Mouse (Mus musculus): ENCODE measurements around the gene Gm20422. TPM values are rescaled to one million over a fixed set of nuclear protein-coding genes. Genes with fewer than 3 reads are reported as not detected.

Gm20422 gene
- polyA plus RNA-seq (2015; fragmentation: Nextera tagmentation; extraction: Ambion mirVana): 0.62 TPM in 1 of 2 replicates, not detected in the other

- Histone ChIP-seq H3K4me1 (replicated peaks) (peaks cover 38% of the 10 kb centered on the region), H3K9me3 (replicated peaks) (no peaks in the 10 kb centered on the region), H3K27me3 (no peaks in the 10 kb centered on the region), H3K36me3 (replicated peaks) (peaks cover 12% of the 10 kb centered on the region; the same call in 1 of the 2 replicates), H3K27ac (replicated peaks) (peak within 1 kb of the TSS; percentile 99), H3K9ac (peak within 1 kb of the TSS; percentile 92), H3K4me2 (peak within 1 kb of the TSS; percentile 68), H3K4me3 (replicated peaks) (peak within 1 kb of the TSS; percentile 78)
- peak; percentile 98 for ATAC-seq (ENCODE audit: insufficient read depth)
- under 1% methylated on average over 41 of the region's 41 CpGs for WGBS (ENCODE audit: insufficient replicate concordance)
Observed at GRCm38 (mm10) chr8:69774503-69775148, at the start of gene Gm20422. Gene Gm20422, minus strand, starts transcription at chr8:69774886.

DNA sequence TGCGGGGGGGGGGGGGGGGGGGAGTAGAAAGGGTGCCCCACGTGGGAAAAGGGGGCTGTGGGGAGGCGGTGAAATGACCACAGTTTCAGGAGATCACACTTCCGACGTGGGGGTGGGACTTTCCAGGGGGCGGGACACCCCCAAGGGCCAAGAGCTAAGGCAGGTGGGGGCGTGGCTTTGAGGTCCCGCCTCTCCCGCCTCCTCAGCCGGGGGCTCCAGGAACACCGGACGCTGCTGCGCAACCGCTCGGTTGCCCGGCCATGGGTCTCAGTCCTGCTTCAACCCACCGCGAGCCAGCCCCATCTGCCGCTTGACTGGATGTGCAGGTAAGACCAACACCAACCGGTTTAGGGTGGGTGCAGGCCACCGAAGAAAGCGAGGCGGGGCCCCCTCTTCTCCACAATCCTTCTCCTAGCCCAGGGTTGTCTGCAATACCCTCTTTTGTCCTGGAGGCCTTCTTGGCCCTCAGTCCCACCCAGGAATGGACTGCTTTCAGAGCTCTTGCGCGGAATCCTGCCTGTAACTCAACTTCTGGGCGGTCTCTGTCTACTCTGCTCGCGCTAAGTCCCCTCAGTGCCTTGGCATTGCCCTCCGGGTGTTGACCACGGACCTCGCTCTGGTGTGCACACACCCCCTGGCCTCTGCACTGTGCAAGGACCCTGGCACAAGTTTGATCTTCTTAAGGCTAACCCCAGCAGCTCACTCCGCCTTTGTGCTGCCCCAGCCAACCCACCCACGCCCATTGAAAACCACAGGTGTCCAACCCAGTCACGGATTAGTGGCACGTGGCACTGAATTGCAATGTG, 47.9 kb upstream of the Gm20422 start, which contains the start of gene Lpar2:
Gene Lpar2 (plus strand): TSS at position 44 of the 806 bp plus-strand sequence.
- Histone ChIP-seq H3K36me3 (replicated peaks) (peaks cover 6% of the 10 kb centered on the region), H3K4me3 (replicated peaks) (peak within 1 kb of the TSS; percentile 53), H3K9ac (peak within 1 kb of the TSS; percentile 39; the same call in 1 of the 2 replicates), H3K27me3 (peaks cover 9% of the 10 kb centered on the region; the same call in 1 of the 2 replicates), H3K4me1 (replicated peaks) (peaks cover 13% of the 10 kb centered on the region), H3K27ac (replicated peaks) (no peak within 1 kb of the TSS), H3K9me3 (replicated peaks) (no peaks in the 10 kb centered on the region), H3K4me2 (peak within 1 kb of the TSS; percentile 79)
- 3% methylated on average over 32 of the region's 35 CpGs for WGBS (ENCODE audit: insufficient replicate concordance)
- peak; percentile 63 for ATAC-seq (ENCODE audit: insufficient read depth)

- ATAC-seq (ENCODE audit: insufficient read depth): no peak
- H3K4me2 ChIP-seq: peak overlapping the region; percentile 79
- peaks cover 13% of the 10 kb centered on the region for H3K4me1 ChIP-seq (replicated peaks)
- no peak overlapping the region for H3K27ac ChIP-seq (replicated peaks)
- H3K4me3 ChIP-seq (replicated peaks): peak overlapping the region; percentile 53
- H3K36me3 ChIP-seq (replicated peaks): peaks cover 6% of the 10 kb centered on the region
- peaks cover 9% of the 10 kb centered on the region; the same call in 1 of the 2 replicates for H3K27me3 ChIP-seq
- peak overlapping the region; percentile 39; the same call in 1 of the 2 replicates for H3K9ac ChIP-seq
- H3K9me3 ChIP-seq (replicated peaks): no peaks in the 10 kb centered on the region
- under 1% methylated on average over 20 of the region's 22 CpGs for WGBS (ENCODE audit: insufficient replicate concordance)
Observed at GRCm38 (mm10) chr8:69821971-69822385, 47.3 kb upstream of the Gm20422 start.

DNA sequence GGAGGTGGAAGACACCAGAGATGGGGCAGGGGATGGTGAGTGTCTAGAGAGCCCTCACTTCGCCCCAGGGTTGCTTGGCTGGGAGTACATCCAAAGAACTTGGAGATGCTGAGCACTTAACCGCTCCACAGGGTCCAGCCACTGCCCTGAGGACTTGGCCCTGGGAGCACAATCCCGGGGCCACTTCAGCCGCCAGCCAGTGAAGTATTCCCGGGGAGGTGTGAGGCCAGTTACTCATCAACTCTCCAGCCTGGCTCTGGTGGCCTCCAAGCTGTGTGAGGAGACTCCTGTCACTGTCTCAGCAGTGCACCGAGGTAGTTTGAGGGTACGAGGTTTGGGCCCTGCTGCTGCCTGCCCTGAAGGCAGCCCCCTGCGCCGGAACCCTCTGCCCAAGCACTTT, 45.8 kb upstream of the Gm20422 start:
- peaks cover 9% of the 10 kb centered on the region; the same call in 1 of the 2 replicates for H3K27me3 ChIP-seq
- no peaks in the 10 kb centered on the region for H3K9me3 ChIP-seq (replicated peaks)
- H3K27ac ChIP-seq (replicated peaks): no peak overlapping the region
- H3K4me1 ChIP-seq (replicated peaks): peaks cover 13% of the 10 kb centered on the region
- ATAC-seq (ENCODE audit: insufficient read depth): no peak
- no peak overlapping the region for H3K4me3 ChIP-seq (replicated peaks)
- H3K9ac ChIP-seq: no peak overlapping the region
- WGBS (ENCODE audit: insufficient replicate concordance): 72% methylated on average over 9 of the region's 9 CpGs
- H3K4me2 ChIP-seq: no peak overlapping the region
- peaks cover 8% of the 10 kb centered on the region for H3K36me3 ChIP-seq (replicated peaks)

- Histone ChIP-seq H3K4me3 (replicated peaks) (no peak overlapping the region), H3K9ac (no peak overlapping the region), H3K36me3 (replicated peaks) (peaks cover 29% of the 10 kb centered on the region), H3K4me2 (no peak overlapping the region), H3K27me3 (no peaks in the 10 kb centered on the region), H3K9me3 (replicated peaks) (no peaks in the 10 kb centered on the region), H3K27ac (replicated peaks) (no peak overlapping the region), H3K4me1 (replicated peaks) (no peaks in the 10 kb centered on the region)
- ATAC-seq (ENCODE audit: insufficient read depth): no peak
- WGBS (ENCODE audit: insufficient replicate concordance): 75% methylated on average over 4 of the region's 4 CpGs
Observed at GRCm38 (mm10) chr8:69815396-69815795, 40.7 kb upstream of the Gm20422 start.

DNA sequence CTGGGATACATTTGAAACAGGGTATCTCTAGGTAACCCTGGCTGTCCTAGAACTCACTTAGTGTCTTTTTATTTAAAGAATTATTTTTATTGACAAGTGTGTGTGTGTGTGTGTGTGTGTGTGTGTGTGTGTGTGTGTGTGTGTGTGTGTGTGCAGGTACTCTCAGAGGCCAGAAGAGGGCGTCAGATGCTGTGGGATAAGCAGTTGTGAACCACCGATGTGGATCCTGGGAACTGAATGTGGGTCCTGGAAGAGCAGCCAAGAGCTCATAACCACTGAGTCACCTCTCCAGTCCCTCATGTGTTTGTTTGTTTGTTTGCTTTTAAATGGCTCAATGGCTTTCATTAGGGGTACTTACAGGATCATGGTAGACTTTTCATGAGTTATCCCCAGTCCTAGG, 40.2 kb upstream of the Gm20422 start:
- Histone ChIP-seq H3K27ac (replicated peaks) (no peak overlapping the region), H3K9me3 (replicated peaks) (no peaks in the 10 kb centered on the region), H3K27me3 (no peaks in the 10 kb centered on the region), H3K9ac (no peak overlapping the region), H3K4me1 (replicated peaks) (no peaks in the 10 kb centered on the region), H3K4me3 (replicated peaks) (no peak overlapping the region), H3K4me2 (no peak overlapping the region), H3K36me3 (replicated peaks) (peaks cover 29% of the 10 kb centered on the region)
- no peak for ATAC-seq (ENCODE audit: insufficient read depth)
- WGBS (ENCODE audit: insufficient replicate concordance): 65% methylated on average over 2 of the region's 2 CpGs

- Histone ChIP-seq H3K27me3 (no peaks in the 10 kb centered on the region), H3K4me2 (peak overlapping the region; percentile 87), H3K4me3 (replicated peaks) (no peak overlapping the region), H3K27ac (replicated peaks) (no peak overlapping the region), H3K4me1 (replicated peaks) (peaks cover 19% of the 10 kb centered on the region), H3K9me3 (replicated peaks) (no peaks in the 10 kb centered on the region), H3K9ac (no peak overlapping the region), H3K36me3 (replicated peaks) (peaks cover 49% of the 10 kb centered on the region)
- no peak for ATAC-seq (ENCODE audit: insufficient read depth)
- 40% methylated on average over 3 of the region's 3 CpGs for WGBS (ENCODE audit: insufficient replicate concordance)
Observed at GRCm38 (mm10) chr8:69809820-69810219, 35.1 kb upstream of the Gm20422 start.

DNA sequence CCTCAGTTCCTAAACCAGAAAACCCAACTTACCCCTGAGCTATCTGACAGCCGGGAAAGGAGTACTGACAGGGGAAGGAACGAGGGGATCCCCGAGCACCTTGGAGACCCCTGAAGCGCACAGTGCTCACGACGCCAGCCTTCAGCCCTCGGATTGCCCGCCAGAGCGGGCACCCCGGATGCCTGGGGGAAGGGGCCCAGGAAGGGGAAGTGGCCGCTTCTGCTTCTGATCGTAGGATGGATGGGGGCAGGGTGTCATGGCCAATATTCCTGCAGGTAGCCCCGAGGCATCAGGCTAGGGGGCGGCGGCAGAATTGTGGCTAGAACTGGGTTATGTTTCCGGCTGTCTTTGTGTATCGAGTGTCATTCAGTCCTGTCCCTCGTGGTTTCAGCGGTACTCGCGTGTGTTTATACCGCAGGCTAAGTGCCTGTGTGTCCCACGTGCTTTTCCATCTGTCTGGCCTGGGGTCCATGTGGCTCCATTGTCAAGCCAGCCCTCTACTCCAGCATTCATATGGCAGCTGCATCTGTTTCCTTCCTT, 34.2 kb upstream of the Gm20422 start:
- WGBS (ENCODE audit: insufficient replicate concordance): under 1% methylated on average over 23 of the region's 23 CpGs

GRCm38 (mm10) chr8:69808094-69808863, 33.6 kb upstream of the Gm20422 start, which contains the start of gene Gmip:
Gene Gmip, plus strand, starts transcription at chr8:69808679.
- Histone ChIP-seq H3K4me1 (replicated peaks) (peaks cover 19% of the 10 kb centered on the region), H3K4me3 (replicated peaks) (peak within 1 kb of the TSS; percentile 62), H3K36me3 (replicated peaks) (peaks cover 56% of the 10 kb centered on the region), H3K9ac (peak within 1 kb of the TSS; percentile 48), H3K27ac (replicated peaks) (peak within 1 kb of the TSS; percentile 10; the same call in 1 of the 2 replicates), H3K27me3 (no peaks in the 10 kb centered on the region), H3K9me3 (replicated peaks) (no peaks in the 10 kb centered on the region), H3K4me2 (peak within 1 kb of the TSS; percentile 87)
- 5% methylated on average over 24 of the region's 28 CpGs for WGBS (ENCODE audit: insufficient replicate concordance)
- peak; percentile 75 for ATAC-seq (ENCODE audit: insufficient read depth)

More for the DNA sequence above, 34.2 kb upstream of the Gm20422 start:
- Histone ChIP-seq H3K27me3 (no peaks in the 10 kb centered on the region), H3K4me1 (replicated peaks) (peaks cover 19% of the 10 kb centered on the region), H3K4me2 (peak overlapping the region; percentile 87), H3K36me3 (replicated peaks) (peaks cover 49% of the 10 kb centered on the region), H3K9me3 (replicated peaks) (no peaks in the 10 kb centered on the region), H3K9ac (peak overlapping the region; percentile 48), H3K4me3 (replicated peaks) (peak overlapping the region; percentile 62), H3K27ac (replicated peaks) (peak overlapping the region; percentile 10; the same call in 1 of the 2 replicates)
- peak; percentile 22; the same call in 1 of the 2 replicates for ATAC-seq (ENCODE audit: insufficient read depth)

GRCm38 (mm10) chr8:69807236-69807635, 32.5 kb upstream of the Gm20422 start:
- peaks cover 66% of the 10 kb centered on the region for H3K36me3 ChIP-seq (replicated peaks)
- no peaks in the 10 kb centered on the region for H3K9me3 ChIP-seq (replicated peaks)
- H3K4me1 ChIP-seq (replicated peaks): peaks cover 19% of the 10 kb centered on the region
- H3K9ac ChIP-seq: no peak overlapping the region
- ATAC-seq (ENCODE audit: insufficient read depth): no peak
- H3K27ac ChIP-seq (replicated peaks): no peak overlapping the region
- WGBS (ENCODE audit: insufficient replicate concordance): 78% methylated on average over 5 of the region's 5 CpGs
- no peak overlapping the region for H3K4me3 ChIP-seq (replicated peaks)
- no peak overlapping the region for H3K4me2 ChIP-seq
- H3K27me3 ChIP-seq: no peaks in the 10 kb centered on the region
